Mouse (Mus musculus): Measurements from ENCODE around the gene Sccpdh. TPM values are rescaled to one million over a fixed set of nuclear protein-coding genes. Genes with fewer than 3 reads are reported as not detected.

Sccpdh gene
- polyA plus RNA-seq, 1 experiment = 1.8 TPM

GRCm38 (mm10) chr1:179715786-179716185 is 47.8 kb downstream of the Sccpdh start:
- Histone ChIP-seq H3K4me1 (ENCODE audit: control insufficient read depth, insufficient read depth, insufficient read length) (no peaks in the 10 kb centered on the region), H3K27me3 (ENCODE audit: control insufficient read depth, insufficient read depth, low read length) (no peaks in the 10 kb centered on the region), H3K27ac (ENCODE audit: insufficient read depth, low read length) (no peak overlapping the region), H3K36me3 (ENCODE audit: control insufficient read depth, insufficient read depth, low read length) (no peaks in the 10 kb centered on the region), H3K4me3 (ENCODE audit: extremely low read depth, insufficient read depth, insufficient read length) (no peak overlapping the region)
- 66% methylated on average over 4 of the region's 4 CpGs for WGBS
- TF ChIP-seq CTCF (IDR thresholded peaks at IDR 0.05; ENCODE audit: extremely low read depth, insufficient read depth, insufficient read length, insufficient replicate concordance) (no peak), POLR2A (IDR thresholded peaks at IDR 0.05; ENCODE audit: low read depth, low read length) (no peak)
- DNase-seq (ENCODE audit: low read depth in 1 of 2, low spot score in 2 of 2) = no peak

GRCm38 (mm10) chr1:179722811-179723469 is 54.9 kb downstream of the Sccpdh start:
- Histone ChIP-seq H3K4me3 (ENCODE audit: extremely low read depth, insufficient read depth, insufficient read length) (no peak overlapping the region), H3K27me3 (ENCODE audit: control insufficient read depth, insufficient read depth, low read length) (no peaks in the 10 kb centered on the region), H3K27ac (ENCODE audit: insufficient read depth, low read length) (no peak overlapping the region), H3K36me3 (ENCODE audit: control insufficient read depth, insufficient read depth, low read length) (no peaks in the 10 kb centered on the region), H3K4me1 (ENCODE audit: control insufficient read depth, insufficient read depth, insufficient read length) (no peaks in the 10 kb centered on the region)
- 84% methylated on average over 8 of the region's 8 CpGs for WGBS
- no peak for DNase-seq (ENCODE audit: low read depth in 1 of 2, low spot score in 2 of 2)
- no peak for TF ChIP-seq CTCF (IDR thresholded peaks at IDR 0.05; ENCODE audit: extremely low read depth, insufficient read depth, insufficient read length, insufficient replicate concordance)
- no peak for TF ChIP-seq POLR2A (IDR thresholded peaks at IDR 0.05; ENCODE audit: low read depth, low read length)

- no peaks in the 10 kb centered on the region for H3K36me3 ChIP-seq (ENCODE audit: control insufficient read depth, insufficient read depth, low read length)
- 89% methylated on average over 10 of the region's 10 CpGs for WGBS
- DNase-seq (ENCODE audit: low read depth in 1 of 2, low spot score in 2 of 2) = no peak
- no peaks in the 10 kb centered on the region for H3K4me1 ChIP-seq (ENCODE audit: control insufficient read depth, insufficient read depth, insufficient read length)
- H3K27me3 ChIP-seq (ENCODE audit: control insufficient read depth, insufficient read depth, low read length) = no peaks in the 10 kb centered on the region
- no peak for TF ChIP-seq CTCF (IDR thresholded peaks at IDR 0.05; ENCODE audit: extremely low read depth, insufficient read depth, insufficient read length, insufficient replicate concordance)
- no peak for TF ChIP-seq POLR2A (IDR thresholded peaks at IDR 0.05; ENCODE audit: low read depth, low read length)
- no peak overlapping the region for H3K4me3 ChIP-seq (ENCODE audit: extremely low read depth, insufficient read depth, insufficient read length)
- H3K27ac ChIP-seq (ENCODE audit: insufficient read depth, low read length) = no peak overlapping the region
Observed at GRCm38 (mm10) chr1:179728661-179729060, 60.7 kb downstream of the Sccpdh start.

GRCm38 (mm10) chr1:179731391-179731790 is 63.4 kb downstream of the Sccpdh start:
- no peak for DNase-seq (ENCODE audit: low read depth in 1 of 2, low spot score in 2 of 2)
- Histone ChIP-seq H3K27me3 (ENCODE audit: control insufficient read depth, insufficient read depth, low read length) (no peaks in the 10 kb centered on the region), H3K4me3 (ENCODE audit: extremely low read depth, insufficient read depth, insufficient read length) (no peak overlapping the region), H3K27ac (ENCODE audit: insufficient read depth, low read length) (no peak overlapping the region), H3K36me3 (ENCODE audit: control insufficient read depth, insufficient read depth, low read length) (no peaks in the 10 kb centered on the region), H3K4me1 (ENCODE audit: control insufficient read depth, insufficient read depth, insufficient read length) (no peaks in the 10 kb centered on the region)
- 94% methylated on average over 3 of the region's 3 CpGs for WGBS
- TF ChIP-seq POLR2A (IDR thresholded peaks at IDR 0.05; ENCODE audit: low read depth, low read length) (no peak), CTCF (IDR thresholded peaks at IDR 0.05; ENCODE audit: extremely low read depth, insufficient read depth, insufficient read length, insufficient replicate concordance) (no peak)

GRCm38 (mm10) chr1:179734500-179735474 is 66.8 kb downstream of the Sccpdh start:
- Histone ChIP-seq H3K27me3 (ENCODE audit: control insufficient read depth, insufficient read depth, low read length) (no peaks in the 10 kb centered on the region), H3K36me3 (ENCODE audit: control insufficient read depth, insufficient read depth, low read length) (no peaks in the 10 kb centered on the region), H3K27ac (ENCODE audit: insufficient read depth, low read length) (no peak overlapping the region), H3K4me3 (ENCODE audit: extremely low read depth, insufficient read depth, insufficient read length) (no peak overlapping the region), H3K4me1 (ENCODE audit: control insufficient read depth, insufficient read depth, insufficient read length) (no peaks in the 10 kb centered on the region)
- DNase-seq (ENCODE audit: low read depth in 1 of 2, low spot score in 2 of 2) = peak; percentile 7 to 48
- WGBS = 30% methylated on average over 15 of the region's 15 CpGs
- TF ChIP-seq CTCF (IDR thresholded peaks at IDR 0.05; ENCODE audit: extremely low read depth, insufficient read depth, insufficient read length, insufficient replicate concordance) (peak; percentile 81), POLR2A (IDR thresholded peaks at IDR 0.05; ENCODE audit: low read depth, low read length) (no peak)

- 87% methylated on average over 3 of the region's 3 CpGs for WGBS
- Histone ChIP-seq H3K4me1 (ENCODE audit: control insufficient read depth, insufficient read depth, insufficient read length) (no peaks in the 10 kb centered on the region), H3K4me3 (ENCODE audit: extremely low read depth, insufficient read depth, insufficient read length) (no peak overlapping the region), H3K27ac (ENCODE audit: insufficient read depth, low read length) (no peak overlapping the region), H3K36me3 (ENCODE audit: control insufficient read depth, insufficient read depth, low read length) (no peaks in the 10 kb centered on the region), H3K27me3 (ENCODE audit: control insufficient read depth, insufficient read depth, low read length) (no peaks in the 10 kb centered on the region)
- no peak for DNase-seq (ENCODE audit: low read depth in 1 of 2, low spot score in 2 of 2)
- TF ChIP-seq POLR2A (IDR thresholded peaks at IDR 0.05; ENCODE audit: low read depth, low read length) (no peak), CTCF (IDR thresholded peaks at IDR 0.05; ENCODE audit: extremely low read depth, insufficient read depth, insufficient read length, insufficient replicate concordance) (no peak)
Observed at GRCm38 (mm10) chr1:179736483-179736882, 68.5 kb downstream of the Sccpdh start.

Other genes with a start within 250 kb of the Sccpdh start
- 2.6 and 3.6 TPM in 2 replicates for gene Smyd3, start 150.2 kb upstream of the Sccpdh start, polyA plus RNA-seq (2012; rRNA removed)
- gene Tfb2m, start 121.9 kb upstream of the Sccpdh start, polyA plus RNA-seq (2012; rRNA removed) = 4.4 TPM in 2 replicates
- 7.2 and 9.3 TPM in 2 replicates for gene Cnst, start 121.8 kb upstream of the Sccpdh start, polyA plus RNA-seq (2012; rRNA removed)
- not detected in 2 replicates for gene Kif28, start 77.1 kb downstream of the Sccpdh start, polyA plus RNA-seq (2012; rRNA removed)
- not detected in 2 replicates for gene Gm10518, start 135.2 kb downstream of the Sccpdh start, polyA plus RNA-seq (2012; rRNA removed)
- gene Ahctf1, start 135.5 kb downstream of the Sccpdh start, polyA plus RNA-seq (2012; rRNA removed) = 5.6 and 6.4 TPM in 2 replicates

Data from spleen, adult 2 months (tissue).